Mouse (Mus musculus) right cerebral cortex, postnatal 4 days (tissue): ENCODE results near the gene Cacng6.
A peak's percentile ranks its signal among the peaks of the same experiment; 100 is the strongest.

Source experiments
- DNase-seq: peaks from one replicate; pipeline ENCODE4 v3.0.0-alpha.2; 2022

Cacng6 gene

DNA sequence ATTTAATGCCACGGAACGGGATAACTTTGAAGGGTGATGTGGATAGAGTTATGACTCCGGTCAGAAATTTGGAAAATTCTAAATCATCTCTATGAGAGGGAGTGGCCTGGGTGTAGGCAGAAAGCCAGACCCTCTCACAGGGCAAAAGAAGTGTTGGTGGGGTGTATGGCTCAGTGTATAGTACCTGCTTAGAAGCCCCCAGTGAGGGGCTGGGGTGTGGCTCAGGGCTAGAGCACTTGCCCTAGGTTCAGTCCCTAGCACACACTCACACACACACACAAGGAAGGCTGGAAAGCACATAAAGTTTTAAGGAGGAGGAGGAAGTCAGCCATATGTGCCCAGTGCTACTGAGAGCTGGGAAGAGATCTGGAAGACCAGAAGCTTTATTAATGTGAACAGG, 2.7 kb upstream of the Cacng6 start:
- DNase-seq = no peak

DNA sequence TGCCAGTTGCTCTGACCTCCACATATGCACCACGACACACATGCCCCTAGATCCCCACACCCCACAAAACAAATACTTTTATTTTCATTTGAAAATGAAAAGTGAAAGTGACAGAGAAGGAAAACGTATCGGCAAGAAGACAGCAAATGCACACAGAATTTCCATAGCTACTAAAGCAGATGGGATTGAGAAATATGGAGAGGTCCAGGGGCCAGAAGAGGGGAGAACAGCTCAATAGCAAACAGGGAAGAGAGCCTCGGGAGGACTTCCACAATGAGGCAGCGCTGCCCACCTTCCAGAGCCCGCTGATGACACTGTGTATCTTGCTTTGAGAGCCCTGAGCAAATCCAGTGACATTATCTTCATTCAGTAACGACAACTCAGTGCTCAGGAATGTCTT, 1.9 kb upstream of the Cacng6 start:
- DNase-seq = no peak

DNA sequence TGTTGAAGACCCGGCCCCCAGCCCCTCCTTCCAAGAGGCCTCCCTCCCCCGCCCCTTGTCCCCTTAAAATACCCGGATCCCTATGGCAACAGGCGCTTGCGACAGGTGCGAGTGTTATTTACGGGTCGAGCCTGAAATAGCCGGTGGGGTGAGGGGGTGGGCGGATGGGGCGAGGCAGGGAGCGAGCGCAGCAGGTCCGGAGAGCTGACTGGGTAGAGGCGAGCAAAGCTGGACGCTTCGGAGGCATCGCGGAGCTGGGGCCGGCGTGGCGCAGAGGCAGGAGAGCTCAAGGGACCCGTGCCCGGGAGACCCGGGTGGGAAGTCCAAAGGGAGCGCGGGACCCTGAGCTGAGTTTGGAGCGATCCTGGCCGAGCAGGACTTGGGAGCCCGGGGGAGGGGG, 565 bp upstream of the Cacng6 start:
- peak; percentile 42 for DNase-seq

DNA sequence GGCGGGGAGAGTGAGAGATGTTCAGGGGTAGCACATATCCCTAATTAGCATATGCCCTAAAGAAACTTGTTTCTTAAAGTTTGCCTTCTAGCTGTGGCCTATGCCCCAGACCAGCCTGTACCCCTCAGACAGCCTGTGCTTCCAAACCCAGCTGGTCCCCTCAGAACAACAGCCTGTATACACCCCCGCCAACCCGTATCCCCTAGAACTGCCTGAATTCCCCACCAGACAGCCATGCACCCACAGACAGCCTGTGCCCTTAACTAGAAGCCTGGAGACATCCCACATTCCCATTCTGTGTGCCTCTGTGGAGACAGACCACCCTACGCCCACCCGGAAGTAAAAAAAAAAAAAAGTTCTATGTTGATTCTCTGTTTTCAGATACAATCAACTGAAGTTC, 1.1 kb downstream of the Cacng6 start:
- no peak for DNase-seq

DNA sequence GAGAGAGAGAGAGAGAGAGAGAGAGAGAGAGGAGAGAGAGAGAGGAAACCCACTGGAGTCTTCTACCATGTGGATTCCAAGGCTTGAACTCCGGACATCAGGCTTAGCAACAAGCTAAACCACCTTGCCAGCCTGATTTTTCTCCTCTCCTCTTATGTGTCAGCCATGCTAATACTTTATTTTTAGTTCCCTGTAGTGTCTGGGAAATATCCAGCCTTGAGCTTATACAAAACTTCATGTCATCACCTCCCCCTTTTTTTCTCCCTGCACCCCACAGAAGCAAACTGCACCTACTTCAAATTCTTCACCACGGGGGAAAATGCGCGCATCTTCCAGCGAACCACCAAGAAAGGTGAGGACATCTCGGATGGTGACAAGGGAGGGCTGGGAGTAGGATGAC, 6.2 kb downstream of the Cacng6 start:
- DNase-seq = no peak

DNA sequence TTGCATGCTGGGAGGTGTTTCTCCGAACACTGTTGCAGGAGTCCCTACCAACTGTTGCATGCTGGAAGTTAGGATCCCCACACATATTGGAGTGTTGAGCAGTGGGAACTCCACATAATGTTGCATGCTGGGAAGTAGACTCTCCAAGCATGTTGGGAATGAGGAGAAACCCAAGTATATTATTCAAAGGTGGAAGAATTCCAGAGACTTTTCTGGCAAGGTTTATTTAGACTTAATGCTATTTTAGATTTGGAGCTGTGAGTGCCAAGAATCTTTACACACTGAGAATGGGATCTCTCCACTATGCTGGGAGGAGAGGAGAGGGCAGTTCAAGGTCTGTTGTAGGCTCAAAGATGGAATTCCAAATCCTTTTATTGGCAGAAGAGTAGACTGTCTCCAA, 8.1 kb downstream of the Cacng6 start:
- DNase-seq = no peak

DNA sequence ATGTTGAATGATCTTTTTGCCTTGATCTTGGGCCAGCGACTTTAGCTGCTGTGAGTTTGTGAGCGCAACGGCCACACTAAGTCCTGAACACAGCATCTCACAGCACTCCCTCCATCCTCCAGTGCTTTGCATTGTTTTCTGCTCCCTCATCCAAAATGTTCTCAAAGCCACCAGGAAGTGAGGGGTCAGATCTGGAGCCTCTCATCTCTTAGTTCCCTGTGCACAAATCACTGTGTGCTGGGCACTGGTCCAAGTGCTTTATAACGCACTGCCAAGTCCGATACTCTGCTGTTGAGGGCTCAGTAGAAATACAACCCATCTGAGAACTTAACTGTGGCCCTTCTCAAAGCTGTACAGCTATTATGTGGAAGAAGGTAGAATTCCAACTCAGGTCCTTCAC, 13.9 kb downstream of the Cacng6 start:
- DNase-seq = no peak

DNA sequence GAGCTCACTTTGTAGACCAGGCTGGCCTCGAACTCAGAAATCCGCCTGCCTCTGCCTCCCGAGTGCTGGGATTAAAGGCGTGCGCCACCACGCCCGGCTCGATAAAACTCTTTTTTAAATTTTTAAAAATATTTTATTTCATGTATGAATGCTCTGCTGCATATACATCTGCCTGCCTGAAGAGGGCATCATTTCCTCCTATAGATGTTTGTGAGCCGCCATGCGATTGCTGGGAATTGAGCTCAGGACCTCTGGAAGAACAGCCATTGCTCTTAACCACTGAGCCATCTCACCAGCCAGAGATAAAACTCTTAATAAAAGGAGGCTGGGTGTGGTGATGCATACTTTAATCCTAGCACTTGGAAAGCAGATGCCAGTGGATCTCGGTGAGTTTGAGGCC, 16.0 kb downstream of the Cacng6 start:
- no peak for DNase-seq

DNA sequence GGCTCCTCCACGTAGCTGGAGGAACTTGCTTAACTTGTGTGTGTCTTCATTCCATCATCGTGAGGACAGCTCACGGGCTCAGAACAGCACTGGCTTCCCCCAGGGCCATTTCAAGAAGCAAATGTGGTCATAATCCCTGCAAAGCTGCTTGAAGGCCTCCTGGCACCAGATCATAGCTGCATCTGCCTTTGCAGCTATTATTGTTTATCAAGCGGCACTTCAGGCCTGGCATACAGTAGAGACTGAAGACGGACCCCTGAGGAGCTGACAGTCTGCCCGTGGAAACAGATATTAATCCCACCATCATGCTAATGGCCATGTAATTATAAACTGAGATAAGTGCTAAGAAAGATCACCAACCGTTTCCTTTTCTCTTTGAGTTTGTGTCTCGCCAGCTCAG, 16.5 kb downstream of the Cacng6 start:
- DNase-seq = no peak

DNA sequence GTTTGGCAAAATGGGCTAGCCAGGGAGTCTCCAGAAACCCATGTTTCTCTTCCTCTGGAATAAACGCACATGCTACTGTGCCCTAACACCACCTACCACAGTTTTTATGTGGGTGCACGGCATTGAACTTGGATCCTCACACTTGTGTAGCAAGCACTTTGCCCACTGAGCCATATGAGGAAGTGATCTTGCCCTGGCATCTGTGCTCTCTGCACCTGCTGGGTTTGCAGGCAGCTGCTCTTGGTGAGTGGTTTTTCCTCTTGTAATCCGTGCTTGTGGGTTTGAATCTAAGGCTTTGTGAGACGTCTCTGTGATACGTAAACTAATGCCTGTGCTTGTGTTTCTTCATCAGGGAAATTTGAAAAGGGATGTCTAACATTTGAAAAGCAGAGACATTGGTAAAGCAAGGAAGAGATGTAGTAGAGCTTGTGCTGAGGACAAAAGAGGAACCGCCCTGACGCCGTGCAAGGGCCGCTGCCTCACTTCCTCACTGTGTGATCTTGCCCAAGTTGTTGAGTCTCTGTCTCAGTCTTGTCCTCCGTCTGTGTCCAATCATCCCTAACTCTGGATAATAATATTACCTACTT, 18.6 kb downstream of the Cacng6 start:
- no peak for DNase-seq

DNA sequence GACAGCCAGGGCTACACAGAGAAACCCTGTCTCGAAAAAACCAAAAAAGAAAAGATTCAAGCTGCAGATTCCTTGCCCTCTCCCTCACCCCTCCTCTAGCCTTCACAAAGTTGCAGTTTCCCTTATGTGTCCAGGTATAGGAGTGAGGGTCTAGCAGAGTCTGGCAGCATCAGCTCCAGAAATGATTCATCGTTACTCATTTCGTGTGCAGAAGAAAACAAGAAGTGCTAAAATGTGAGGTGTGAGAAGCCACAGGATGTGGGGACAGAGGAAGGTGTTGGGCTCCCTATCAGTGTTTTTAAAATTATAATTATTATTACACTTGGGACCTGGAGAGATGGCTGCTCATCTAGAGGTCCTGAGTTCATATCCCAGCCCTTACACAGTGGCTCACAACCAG, 20.7 kb downstream of the Cacng6 start:
- no peak for DNase-seq

DNA sequence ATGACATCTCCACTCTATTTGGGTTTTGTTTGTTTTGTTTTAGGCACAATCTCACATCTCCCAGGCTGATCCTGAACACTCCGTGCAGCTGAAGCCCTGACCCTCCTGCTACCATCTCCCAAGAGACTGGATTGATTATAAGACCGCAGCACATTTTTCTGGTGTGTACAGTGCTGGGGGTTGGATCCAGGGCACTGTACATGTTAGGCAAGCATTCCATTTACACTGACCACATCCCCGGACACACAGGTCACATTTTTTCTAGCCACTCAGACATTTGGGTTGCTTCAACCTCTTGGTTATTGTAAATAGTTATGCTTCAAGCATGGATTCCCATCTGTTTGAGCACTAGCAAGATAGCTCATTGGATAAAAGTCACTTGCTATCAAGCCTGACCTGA, 22.6 kb downstream of the Cacng6 start:
- no peak for DNase-seq

DNA sequence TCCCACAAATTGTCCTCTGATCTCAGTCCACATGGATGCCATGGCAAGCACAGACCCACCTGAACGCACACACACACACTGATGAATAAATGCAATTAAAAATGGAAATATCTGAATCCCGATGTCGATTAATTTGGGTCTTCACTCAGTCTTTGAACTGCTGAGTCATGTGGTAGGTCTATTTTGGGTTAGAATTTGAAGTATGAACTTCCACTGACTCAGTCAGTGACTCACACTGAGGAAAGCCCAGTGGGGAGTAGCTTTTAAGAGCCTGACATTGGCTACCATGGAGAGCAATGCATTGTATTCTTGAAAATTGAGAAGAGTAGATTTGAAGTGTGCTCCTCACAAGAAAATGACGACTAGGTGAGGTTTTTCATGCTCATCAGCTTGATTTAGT, 23.0 kb downstream of the Cacng6 start:
- DNase-seq = no peak

DNA sequence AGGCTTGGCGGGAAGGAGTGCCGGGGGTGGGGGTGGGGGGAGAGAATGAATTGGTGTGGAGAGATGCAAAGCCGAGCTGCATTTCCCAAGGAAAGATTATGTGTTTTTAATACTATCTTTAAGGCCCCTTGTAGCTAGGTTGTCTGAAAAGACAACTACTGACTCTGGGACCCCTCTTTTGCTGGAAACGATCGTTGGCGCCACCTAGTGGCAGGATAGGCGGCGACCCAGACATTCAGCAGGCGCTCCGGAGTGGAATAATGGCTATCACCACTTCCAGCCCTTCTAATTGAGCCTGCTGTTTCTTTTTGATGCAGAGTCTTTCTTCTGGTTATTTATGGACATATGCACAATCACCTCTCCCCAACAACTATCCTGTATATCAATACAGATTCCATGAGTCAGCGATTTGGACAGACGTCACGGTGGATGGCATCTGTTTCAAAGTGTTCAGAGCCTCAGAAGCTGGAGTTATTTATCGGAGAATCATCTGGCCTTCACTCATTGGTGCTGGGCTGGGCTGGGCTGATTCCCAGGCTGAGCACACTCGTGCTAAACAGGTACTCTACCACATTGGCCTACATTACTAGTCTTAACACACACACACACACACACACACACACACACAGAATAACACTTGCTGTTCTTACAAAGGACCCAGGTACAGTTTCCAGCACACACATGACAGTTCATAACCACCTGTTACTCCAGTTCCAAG, 24.9 kb downstream of the Cacng6 start:
- peak; percentile 95 for DNase-seq

DNA sequence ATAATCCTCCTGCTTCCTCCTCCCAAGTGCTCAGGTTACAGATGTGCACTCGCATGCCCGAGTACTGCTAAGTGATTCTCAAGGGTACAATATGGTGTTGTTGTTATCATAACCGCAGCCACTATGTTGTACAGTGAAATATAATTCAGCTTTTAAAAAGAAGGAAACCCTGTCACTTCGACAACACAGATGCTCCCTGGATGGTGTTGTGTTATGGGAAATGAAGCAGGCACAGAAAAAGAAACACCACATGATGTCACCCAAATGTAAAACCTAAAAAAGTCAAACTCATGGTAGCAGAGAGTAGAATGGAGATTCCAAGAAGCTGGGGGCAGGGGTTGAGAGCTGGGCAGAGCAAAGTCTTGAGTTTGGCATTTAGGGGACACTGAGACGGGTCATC, 26.7 kb downstream of the Cacng6 start:
- no peak for DNase-seq

DNA sequence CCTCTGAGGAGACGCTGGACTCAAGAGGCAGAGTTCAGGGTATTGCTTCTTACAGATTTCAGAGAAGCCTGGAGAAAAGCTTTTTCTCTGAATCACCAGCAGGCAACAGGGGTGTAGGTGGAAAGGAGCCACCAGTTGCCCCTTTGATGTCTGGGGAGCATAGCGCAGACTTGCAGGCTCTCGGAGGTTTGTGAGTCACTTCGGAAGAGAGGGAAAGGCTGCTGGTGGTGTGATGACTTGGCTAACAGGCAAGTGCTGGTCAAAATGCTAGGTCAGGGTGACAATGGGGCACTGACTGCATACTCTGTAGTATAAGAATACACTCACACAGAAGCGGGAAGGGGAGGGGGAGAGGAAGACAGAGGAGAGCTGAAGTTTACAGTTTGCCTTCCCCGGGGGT, 27.2 kb downstream of the Cacng6 start:
- no peak for DNase-seq

DNA sequence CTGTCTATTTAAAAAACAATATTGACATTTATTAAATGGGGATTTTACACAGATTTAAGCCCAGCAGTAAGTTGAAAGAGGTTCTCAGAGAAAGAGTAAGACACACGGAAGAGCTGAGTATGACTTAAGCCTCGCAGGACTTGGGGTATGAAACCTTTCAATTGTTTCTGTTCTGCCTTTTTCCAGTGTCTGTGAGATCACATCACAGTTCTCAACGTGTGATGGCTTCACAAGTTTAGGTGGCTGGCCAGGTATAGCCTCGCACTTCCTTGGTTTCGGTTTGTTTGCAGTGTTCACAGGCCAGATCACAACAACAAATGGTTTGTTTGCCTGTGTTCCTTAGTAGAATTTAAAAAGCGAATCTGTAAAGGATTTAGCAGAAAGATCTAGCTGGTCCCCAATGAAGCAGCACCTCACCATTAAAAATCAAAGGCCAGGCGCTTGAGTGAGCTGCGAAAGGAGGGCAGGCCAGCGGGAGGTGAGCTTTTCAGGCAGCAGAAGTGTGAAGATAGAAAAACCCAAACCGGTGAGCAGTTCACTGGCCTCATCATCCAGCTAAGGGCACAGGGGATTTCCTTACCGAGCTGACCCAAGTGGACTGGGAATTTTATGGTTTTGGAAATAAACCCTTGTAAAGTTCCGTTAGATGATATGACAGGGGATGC, 29.0 kb downstream of the Cacng6 start:
- DNase-seq = no peak

DNA sequence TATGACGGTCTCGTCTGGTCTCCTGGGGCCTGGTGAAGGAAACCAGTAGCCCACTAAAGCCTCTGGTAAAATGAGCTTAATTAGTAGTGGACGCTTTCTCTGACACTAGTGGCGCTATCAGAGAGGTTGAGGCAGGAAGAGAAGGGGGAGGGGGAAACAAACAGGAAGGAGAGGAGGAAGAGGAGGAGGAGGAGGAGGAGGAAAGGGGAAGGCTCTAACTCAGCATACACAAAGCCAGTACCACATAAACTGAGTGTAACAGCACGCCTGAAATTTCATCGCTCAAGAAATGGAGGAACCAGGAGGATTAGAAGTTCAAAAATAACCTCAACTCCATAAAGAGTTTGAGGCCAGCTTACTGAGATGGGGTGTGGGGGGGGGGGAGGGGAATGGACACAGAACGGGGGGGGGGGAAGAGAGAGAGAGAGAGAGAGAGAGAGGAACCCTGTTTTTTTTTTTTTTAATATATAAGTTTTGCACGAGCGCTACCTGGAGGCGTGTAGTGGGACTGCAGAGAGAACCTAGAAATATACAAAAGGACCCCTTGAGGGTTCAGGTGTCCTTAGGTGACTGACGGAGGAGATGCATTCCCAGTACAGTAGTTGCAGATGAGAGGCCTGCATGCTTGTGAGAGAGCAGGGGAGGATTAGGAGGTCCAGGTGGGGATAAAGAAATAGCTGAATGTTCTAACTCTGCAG, 29.6 kb downstream of the Cacng6 start:
- DNase-seq = no peak

DNA sequence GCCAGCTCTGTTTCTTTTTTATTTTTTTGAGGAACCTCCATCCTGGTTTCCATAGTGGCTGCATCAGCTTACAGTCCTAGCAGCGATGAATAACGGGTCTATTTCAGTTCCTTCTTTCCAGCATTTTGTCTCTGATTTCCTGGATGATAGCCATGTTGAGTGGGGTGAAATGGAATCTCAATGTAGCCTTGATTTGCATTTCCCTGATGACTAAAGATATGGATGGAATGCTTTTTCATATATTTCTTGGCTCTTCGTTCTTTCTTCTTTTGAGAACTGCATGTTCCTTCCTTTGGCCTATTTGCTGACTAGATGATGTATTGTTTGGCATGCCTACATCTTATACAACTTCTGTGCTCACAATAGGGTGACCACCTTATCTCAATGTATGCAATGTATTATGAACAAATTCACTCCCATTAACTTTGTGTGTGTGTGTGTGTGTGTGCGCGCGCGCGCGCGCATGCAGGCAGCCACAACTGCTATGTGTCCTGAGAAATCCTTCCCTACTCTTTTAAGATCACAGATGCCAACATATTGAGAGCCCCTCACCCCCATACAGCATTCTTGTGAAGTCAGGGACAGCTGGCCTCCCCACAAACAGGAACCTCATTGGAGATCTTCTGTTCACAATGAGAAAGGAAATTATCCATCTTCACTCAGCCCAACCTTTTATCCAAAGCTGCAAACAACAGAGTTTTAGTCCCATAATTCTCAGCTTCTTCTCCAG, 33.3 kb downstream of the Cacng6 start:
- DNase-seq = no peak

DNA sequence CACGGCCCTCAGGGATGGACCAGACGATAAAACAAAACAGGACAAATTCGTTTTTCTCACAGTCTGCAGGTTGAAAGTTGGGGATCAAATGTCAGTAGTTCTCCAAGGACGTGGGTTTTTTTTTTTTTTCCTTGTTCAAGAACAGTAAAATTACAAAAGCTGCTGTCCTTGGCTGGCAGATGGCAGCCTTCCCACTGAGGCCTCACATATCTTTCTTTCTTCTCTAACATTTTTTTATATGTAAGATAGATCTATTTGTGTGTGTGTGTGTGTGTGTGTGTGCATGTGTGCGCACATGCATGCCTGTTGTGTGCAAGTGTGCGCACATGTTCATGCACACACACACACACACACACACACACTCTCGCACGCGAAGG, 33.8 kb downstream of the Cacng6 start:
- DNase-seq = no peak

DNA sequence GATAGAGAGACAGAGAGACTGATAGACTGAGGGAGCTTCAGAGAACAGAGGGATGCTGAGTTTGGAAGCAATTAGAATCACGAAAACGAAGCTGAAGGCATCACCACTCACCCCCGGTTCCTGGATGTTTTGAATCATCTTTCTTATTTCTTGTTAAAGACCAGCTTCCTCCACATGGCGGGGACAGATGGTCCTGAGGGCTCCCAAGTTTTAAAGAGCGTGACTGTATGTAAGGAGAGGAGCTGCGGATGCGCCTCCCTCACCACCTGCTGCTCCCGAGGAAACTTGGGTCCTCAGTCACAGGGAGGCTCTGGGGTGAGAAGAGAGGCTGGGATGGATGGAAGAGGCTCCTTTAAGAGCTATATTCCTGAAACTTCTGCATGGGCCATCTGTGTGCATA, 36.3 kb downstream of the Cacng6 start:
- DNase-seq = no peak

DNA sequence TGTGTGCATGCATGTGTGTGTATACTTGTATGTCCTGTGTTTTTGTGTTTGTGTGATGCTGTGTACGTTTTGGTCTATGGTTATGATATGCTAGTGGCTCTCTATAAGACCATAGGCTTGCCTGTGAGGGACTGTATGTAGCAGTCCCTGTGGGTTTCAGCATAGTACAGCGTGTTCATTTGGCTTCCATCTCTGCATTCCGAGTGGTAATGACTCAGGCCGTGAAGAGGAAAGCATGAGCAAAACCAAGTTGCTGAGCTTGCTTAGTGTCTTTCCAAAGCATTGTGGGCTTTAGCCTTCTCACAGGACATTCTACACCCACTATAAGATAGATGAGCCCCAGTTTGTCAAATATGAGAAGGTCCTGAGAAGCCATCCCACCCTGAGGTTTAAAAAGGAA, 39.3 kb downstream of the Cacng6 start:
- no peak for DNase-seq

DNA sequence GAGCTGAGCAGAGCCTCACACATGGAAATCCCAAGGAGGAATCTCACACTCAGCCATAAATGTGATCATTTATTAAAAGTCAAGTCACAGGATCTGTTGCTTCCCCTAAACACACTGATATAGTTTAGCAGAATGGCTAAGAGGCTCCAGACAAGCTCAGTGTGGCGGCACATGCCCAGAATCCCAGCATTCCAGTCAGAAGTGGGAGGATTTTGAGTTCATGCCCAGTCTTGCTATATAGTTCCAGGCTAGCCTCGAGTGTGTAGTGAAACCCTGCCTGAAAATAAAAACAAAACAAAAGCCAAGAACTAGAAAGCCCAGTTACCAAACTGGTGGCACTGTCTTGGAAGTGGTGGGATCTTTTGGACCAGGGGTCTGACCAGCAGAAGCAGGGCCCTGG, 44.6 kb downstream of the Cacng6 start:
- DNase-seq = no peak
